Mouse (Mus musculus): ENCODE results near the gene St6galnac3.

The St6galnac3 gene

GRCm38 (mm10) chr3:153655071-153655470 is 69.9 kb downstream of the St6galnac3 start:
- peak; percentile 20 for DNase-seq (ENCODE audit: low read depth, low spot score)

GRCm38 (mm10) chr3:153652850-153653249 is 72.1 kb downstream of the St6galnac3 start:
- no peak for DNase-seq (ENCODE audit: low read depth, low spot score)

GRCm38 (mm10) chr3:153648713-153649112 is 76.3 kb downstream of the St6galnac3 start:
- DNase-seq (ENCODE audit: low read depth, low spot score), result no peak

GRCm38 (mm10) chr3:153645803-153646202 is 79.2 kb downstream of the St6galnac3 start:
- DNase-seq (ENCODE audit: low read depth, low spot score), result no peak

- DNase-seq (ENCODE audit: low read depth, low spot score), result no peak
Measured at GRCm38 (mm10) chr3:153643822-153644519, 81.0 kb downstream of the St6galnac3 start.

- DNase-seq (ENCODE audit: low read depth, low spot score), result no peak
Measured at GRCm38 (mm10) chr3:153642826-153643225, 82.1 kb downstream of the St6galnac3 start.

- no peak for DNase-seq (ENCODE audit: low read depth, low spot score)
Measured at GRCm38 (mm10) chr3:153641805-153642204, 83.2 kb downstream of the St6galnac3 start.

GRCm38 (mm10) chr3:153637336-153637735 is 87.6 kb downstream of the St6galnac3 start:
- no peak for DNase-seq (ENCODE audit: low read depth, low spot score)

- no peak for DNase-seq (ENCODE audit: low read depth, low spot score)
Measured at GRCm38 (mm10) chr3:153636804-153637153, 88.2 kb downstream of the St6galnac3 start.

- no peak for DNase-seq (ENCODE audit: low read depth, low spot score)
Measured at GRCm38 (mm10) chr3:153636094-153636803, 88.7 kb downstream of the St6galnac3 start.

- no peak for DNase-seq (ENCODE audit: low read depth, low spot score)
Measured at GRCm38 (mm10) chr3:153631988-153632672, 92.8 kb downstream of the St6galnac3 start.

GRCm38 (mm10) chr3:153626237-153626636 is 98.7 kb downstream of the St6galnac3 start:
- DNase-seq (ENCODE audit: low read depth, low spot score), result no peak

GRCm38 (mm10) chr3:153618976-153619375 is 106.0 kb downstream of the St6galnac3 start:
- DNase-seq (ENCODE audit: low read depth, low spot score), result no peak

- DNase-seq (ENCODE audit: low read depth, low spot score), result no peak
Measured at GRCm38 (mm10) chr3:153616849-153617248, 108.1 kb downstream of the St6galnac3 start.

- DNase-seq (ENCODE audit: low read depth, low spot score), result no peak
Measured at GRCm38 (mm10) chr3:153610239-153610638, 114.7 kb downstream of the St6galnac3 start.

- DNase-seq (ENCODE audit: low read depth, low spot score), result no peak
Measured at GRCm38 (mm10) chr3:153606331-153606730, 118.6 kb downstream of the St6galnac3 start.

- no peak for DNase-seq (ENCODE audit: low read depth, low spot score)
Measured at GRCm38 (mm10) chr3:153605767-153606098, 119.2 kb downstream of the St6galnac3 start.

GRCm38 (mm10) chr3:153605089-153605766 is 119.7 kb downstream of the St6galnac3 start:
- no peak for DNase-seq (ENCODE audit: low read depth, low spot score)

- DNase-seq (ENCODE audit: low read depth, low spot score), result no peak
Measured at GRCm38 (mm10) chr3:153599179-153599578, 125.8 kb downstream of the St6galnac3 start.

- no peak for DNase-seq (ENCODE audit: low read depth, low spot score)
Measured at GRCm38 (mm10) chr3:153598631-153599030, 126.3 kb downstream of the St6galnac3 start.

- DNase-seq (ENCODE audit: low read depth, low spot score), result no peak
Measured at GRCm38 (mm10) chr3:153594531-153594930, 130.4 kb downstream of the St6galnac3 start.

GRCm38 (mm10) chr3:153593978-153594377 is 131.0 kb downstream of the St6galnac3 start:
- no peak for DNase-seq (ENCODE audit: low read depth, low spot score)

All from A20 (cell line).